Mouse (Mus musculus) hindbrain, embryonic 13.5 days (tissue): ENCODE data around the gene Hist3h2ba. TPM values are rescaled to one million over a fixed set of nuclear protein-coding genes. Genes with fewer than 3 reads are reported as not detected.
A peak's percentile ranks its signal among the peaks of the same experiment; 100 is the strongest.

Experiments used
- ATAC-seq: fragments of 200-750 bp; cut with Nextera tagmentation; 2 replicates; pipeline ENCODE4 v1.8.0; 2017; ENCODE audit warnings: moderate TSS enrichment; ENCODE audit not compliant: low FRiP score
- H3K27ac ChIP-seq: fragments of 300-500 bp; sonication (generic); 2 replicates; pipeline ENCODE4 v1.5.1; 2015; ENCODE audit warnings: inconsistent platforms, mild to moderate bottlenecking, moderate library complexity
- H3K27me3 ChIP-seq: fragments of 300-500 bp; sonication (generic); 2 replicates; pipeline ENCODE4 v1.6.1; 2015; ENCODE audit warnings: mild to moderate bottlenecking, inconsistent platforms
- H3K36me3 ChIP-seq: fragments of 300-500 bp; sonication (generic); 2 replicates; pipeline ENCODE4 v1.6.1; 2015; ENCODE audit warnings: mild to moderate bottlenecking, inconsistent platforms
- H3K4me1 ChIP-seq: fragments of 300-500 bp; sonication (generic); replicated peaks from 2 replicates; pipeline ENCODE4 v1.6.1; 2015; ENCODE audit warnings: inconsistent platforms
- H3K4me2 ChIP-seq: fragments of 300-500 bp; sonication (generic); 2 replicates; pipeline ENCODE4 v1.6.1; 2015; ENCODE audit warnings: inconsistent platforms, mild to moderate bottlenecking, moderate library complexity
- H3K4me3 ChIP-seq: fragments of 300-500 bp; sonication (generic); 2 replicates; pipeline ENCODE4 v1.5.1; 2015; ENCODE audit warnings: mild to moderate bottlenecking, inconsistent platforms
- H3K9ac ChIP-seq: fragments of 300-500 bp; sonication (generic); 2 replicates; pipeline ENCODE4 v1.6.1; 2015; ENCODE audit warnings: mild to moderate bottlenecking, inconsistent platforms
- H3K9me3 ChIP-seq: fragments of 300-500 bp; sonication (generic); 2 replicates; pipeline ENCODE4 v1.6.1; 2016; ENCODE audit warnings: inconsistent platforms
- WGBS: fragments of 180-500 bp; shearing (Covaris S2); methylation state at CpG from one replicate; pipeline ENCODE4 v1.1.7; 2015; 5-methylcytosine and 5-hydroxymethylcytosine counted together
- polyA plus RNA-seq: library from polyadenylated mRNA; unstranded; fragments of >200 nt; fragmentation: Nextera tagmentation; extraction: Ambion mirVana; gene quantifications from 2 replicates; pipeline ENCODE4 v1.2.1, GENCODE M21; 2015

Gene Hist3h2ba
- polyA plus RNA-seq, 1 experiment from 2014 or later = 298 TPM

DNA sequence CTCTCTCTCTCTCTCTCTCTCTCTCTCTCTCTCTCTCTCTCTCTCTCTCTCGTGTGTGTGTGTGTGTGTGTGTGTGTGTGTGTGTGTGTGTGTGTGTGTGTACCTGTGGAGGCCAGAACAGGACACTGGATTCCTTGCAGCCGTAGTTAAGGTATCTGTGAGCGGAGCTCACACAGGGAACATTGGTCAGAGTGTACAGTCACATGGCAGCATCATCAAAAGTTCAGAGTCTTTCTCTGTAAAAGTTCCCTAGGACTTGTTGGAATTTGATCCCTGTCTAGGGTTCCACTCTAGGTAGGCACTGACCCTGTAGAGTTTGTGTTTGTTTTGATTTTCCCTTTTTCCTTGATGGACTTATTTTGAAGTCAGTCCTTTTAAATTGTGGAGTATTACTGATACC lies 22.1 kb upstream of the Hist3h2ba start:
- Histone ChIP-seq H3K4me2 (no peak overlapping the region), H3K4me3 (no peak overlapping the region), H3K27ac (no peak overlapping the region), H3K9me3 (no peaks in the 10 kb centered on the region), H3K36me3 (peaks cover 11% of the 10 kb centered on the region), H3K4me1 (peaks cover 4% of the 10 kb centered on the region; the same call in 1 of the 2 replicates), H3K9ac (no peak overlapping the region), H3K27me3 (no peaks in the 10 kb centered on the region)
- no peak for ATAC-seq
- WGBS = 98% methylated on average over 2 of the region's 3 CpGs

DNA sequence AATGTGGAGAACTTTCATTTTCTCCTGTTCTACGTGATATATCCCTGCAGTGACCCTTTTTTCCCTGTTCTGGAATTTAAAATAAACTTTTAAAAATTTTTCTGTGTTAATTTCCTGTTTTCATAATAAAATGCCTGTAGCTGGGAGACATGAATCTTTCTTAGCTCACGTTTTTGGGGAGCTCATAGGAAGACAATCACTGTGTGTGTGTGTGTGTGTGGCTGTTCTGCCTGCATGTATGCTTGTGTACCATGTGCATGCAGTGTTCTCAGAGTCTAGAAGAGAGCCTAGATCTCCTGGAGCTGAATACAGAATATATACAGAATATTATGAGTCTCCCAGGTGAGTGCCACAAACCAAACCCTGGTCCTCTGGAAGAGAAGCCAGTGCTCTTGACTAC lies 21.7 kb upstream of the Hist3h2ba start:
- 80% methylated on average over 2 of the region's 2 CpGs for WGBS
- H3K27me3 ChIP-seq = no peaks in the 10 kb centered on the region
- no peak overlapping the region for H3K4me2 ChIP-seq
- no peak overlapping the region for H3K4me3 ChIP-seq
- H3K9me3 ChIP-seq = no peaks in the 10 kb centered on the region
- ATAC-seq = no peak
- no peak overlapping the region for H3K27ac ChIP-seq
- peaks cover 15% of the 10 kb centered on the region for H3K36me3 ChIP-seq
- H3K4me1 ChIP-seq = peaks cover 4% of the 10 kb centered on the region; the same call in 1 of the 2 replicates
- no peak overlapping the region for H3K9ac ChIP-seq

DNA sequence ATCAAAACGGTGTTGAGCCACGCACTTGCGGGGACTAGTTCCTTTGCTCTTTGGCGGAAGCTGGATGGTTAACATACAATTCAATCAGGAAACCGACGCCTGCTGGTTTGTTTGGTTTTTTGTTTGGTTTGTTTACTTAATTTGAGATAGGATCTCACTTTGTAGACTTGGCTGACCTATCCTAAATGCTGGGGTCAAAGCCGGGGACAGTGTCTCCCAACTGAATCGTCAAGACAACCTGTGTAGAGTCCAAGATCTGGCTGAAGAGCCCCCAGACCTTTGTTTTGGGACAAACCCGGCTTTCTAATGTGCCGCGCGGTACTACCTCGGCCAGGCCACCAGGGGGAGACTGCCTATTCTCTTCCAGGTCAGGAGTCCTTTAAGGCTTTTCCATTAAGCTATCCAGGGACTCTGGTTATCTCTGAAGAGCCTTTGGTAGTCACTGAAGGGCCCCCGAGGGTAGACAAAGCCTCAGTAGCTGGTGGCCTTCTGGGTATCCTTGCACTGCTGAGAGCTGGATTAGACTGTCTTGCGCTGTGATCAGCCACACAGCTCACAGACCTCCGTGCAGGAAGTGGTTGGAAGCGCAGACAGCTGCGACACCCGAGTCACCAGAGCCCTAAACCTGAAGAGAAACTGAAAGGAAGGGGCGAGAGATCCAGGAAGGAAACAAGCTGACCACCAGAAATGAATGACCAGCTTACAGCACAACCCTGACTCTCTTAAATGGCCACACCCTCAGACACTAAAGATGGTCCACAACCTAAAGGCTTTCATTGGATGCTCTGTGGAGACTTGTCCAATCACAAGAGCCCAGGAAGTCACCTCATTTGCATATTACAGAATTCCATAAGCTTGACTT lies 20.7 kb upstream of the Hist3h2ba start:
- H3K9me3 ChIP-seq = no peaks in the 10 kb centered on the region
- no peak overlapping the region for H3K4me3 ChIP-seq
- H3K9ac ChIP-seq = no peak overlapping the region
- no peaks in the 10 kb centered on the region for H3K27me3 ChIP-seq
- peak overlapping the region; percentile 67 for H3K27ac ChIP-seq
- WGBS = 40% methylated on average over 20 of the region's 20 CpGs
- peak; percentile 52 for ATAC-seq
- peaks cover 25% of the 10 kb centered on the region for H3K36me3 ChIP-seq
- H3K4me2 ChIP-seq = peak overlapping the region; percentile 39
- H3K4me1 ChIP-seq = peaks cover 4% of the 10 kb centered on the region; the same call in 1 of the 2 replicates

DNA sequence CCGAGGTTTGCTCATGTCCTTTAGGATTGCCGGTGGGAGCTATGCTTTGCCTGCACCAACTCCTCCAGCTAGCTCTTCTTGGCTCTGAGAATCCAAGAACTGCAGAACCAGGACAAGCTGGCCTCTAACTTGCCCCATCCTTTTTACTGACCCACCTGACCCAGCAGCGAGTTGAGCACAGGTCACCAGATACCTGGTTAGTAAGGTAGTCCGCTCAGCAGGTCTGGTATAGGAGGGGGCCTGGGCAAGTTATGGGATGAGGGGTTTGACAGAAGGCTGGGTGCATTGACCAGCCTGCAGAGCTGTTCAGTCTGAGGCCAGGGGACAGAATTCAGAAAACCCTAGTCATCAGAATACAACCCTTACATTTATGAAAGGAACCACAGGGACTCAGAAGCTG lies 19.7 kb upstream of the Hist3h2ba start:
- no peak overlapping the region for H3K27ac ChIP-seq
- no peak overlapping the region for H3K4me2 ChIP-seq
- no peaks in the 10 kb centered on the region for H3K9me3 ChIP-seq
- H3K9ac ChIP-seq = no peak overlapping the region
- ATAC-seq = no peak
- peaks cover 4% of the 10 kb centered on the region; the same call in 1 of the 2 replicates for H3K4me1 ChIP-seq
- H3K27me3 ChIP-seq = no peaks in the 10 kb centered on the region
- no peak overlapping the region for H3K4me3 ChIP-seq
- WGBS = 84% methylated on average over 4 of the region's 4 CpGs
- peaks cover 35% of the 10 kb centered on the region for H3K36me3 ChIP-seq

DNA sequence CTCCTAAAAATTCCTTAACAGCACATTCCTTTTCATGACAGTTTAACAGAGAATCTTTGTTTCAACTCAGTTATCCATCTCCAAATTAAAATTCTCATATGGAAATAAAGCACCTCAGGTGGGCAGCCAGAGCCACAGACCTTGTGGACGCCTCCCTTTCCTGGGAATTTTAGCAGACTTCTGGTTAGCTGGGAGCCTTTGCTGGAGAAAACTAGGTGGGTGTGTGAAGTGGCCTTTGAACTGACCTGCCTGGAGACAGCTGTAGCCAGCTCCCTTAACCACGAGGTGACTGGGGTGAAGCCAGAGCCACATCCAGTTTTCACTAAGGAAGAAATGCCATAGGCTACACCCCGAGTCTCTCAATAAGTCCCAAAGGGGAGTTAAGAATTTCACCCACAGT lies 19.1 kb upstream of the Hist3h2ba start:
- no peak for ATAC-seq
- Histone ChIP-seq H3K4me1 (peaks cover 6% of the 10 kb centered on the region; the same call in 1 of the 2 replicates), H3K9ac (no peak overlapping the region), H3K9me3 (no peaks in the 10 kb centered on the region), H3K36me3 (peaks cover 41% of the 10 kb centered on the region), H3K27ac (no peak overlapping the region), H3K4me3 (no peak overlapping the region), H3K4me2 (no peak overlapping the region), H3K27me3 (no peaks in the 10 kb centered on the region)
- 60% methylated on average over 3 of the region's 3 CpGs for WGBS

DNA sequence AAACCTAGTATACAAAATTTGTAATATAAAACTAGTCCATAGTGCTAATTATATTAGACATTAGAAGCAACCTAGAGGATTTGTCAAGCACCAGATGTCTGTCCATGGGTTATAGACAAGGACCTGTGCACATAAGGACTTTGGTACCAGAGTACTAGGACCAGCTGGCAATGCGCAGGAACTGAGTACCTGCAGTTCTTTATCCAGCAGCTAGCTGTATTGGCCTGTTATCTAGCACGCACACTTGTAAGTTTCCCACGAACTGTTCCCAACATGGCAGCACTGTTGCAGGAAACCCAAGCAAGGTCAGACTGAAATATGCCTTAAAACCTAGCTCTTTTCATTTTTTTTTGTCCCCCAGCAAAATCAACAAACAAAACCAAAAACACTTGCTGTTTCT lies 18.5 kb upstream of the Hist3h2ba start:
- Histone ChIP-seq H3K4me2 (no peak overlapping the region), H3K9ac (no peak overlapping the region), H3K9me3 (no peaks in the 10 kb centered on the region), H3K27me3 (no peaks in the 10 kb centered on the region), H3K36me3 (peaks cover 45% of the 10 kb centered on the region), H3K27ac (no peak overlapping the region), H3K4me1 (peaks cover 6% of the 10 kb centered on the region; the same call in 1 of the 2 replicates), H3K4me3 (no peak overlapping the region)
- WGBS = 95% methylated on average over 3 of the region's 3 CpGs
- no peak for ATAC-seq

DNA sequence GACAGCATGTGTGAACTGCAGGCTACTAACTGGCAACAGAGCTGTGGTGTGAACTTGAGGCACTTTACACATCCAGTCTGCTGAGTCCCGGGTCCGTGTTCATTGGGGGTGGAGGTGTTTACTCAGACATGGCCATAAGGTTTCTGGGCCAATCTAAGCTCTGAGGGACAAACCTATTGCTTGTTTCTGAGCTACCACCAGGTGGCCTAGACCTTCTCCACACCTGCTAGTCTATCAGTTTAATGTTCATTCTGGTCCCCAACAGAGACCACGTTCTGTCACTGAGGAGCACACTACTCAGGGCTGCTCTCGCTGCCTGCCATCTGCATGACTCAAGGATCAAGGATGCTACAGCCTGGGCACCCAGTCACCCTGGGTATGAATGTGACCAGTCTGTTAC lies 17.1 kb upstream of the Hist3h2ba start:
- H3K4me2 ChIP-seq = no peak overlapping the region
- WGBS = 82% methylated on average over 4 of the region's 4 CpGs
- H3K27me3 ChIP-seq = no peaks in the 10 kb centered on the region
- no peak overlapping the region for H3K4me3 ChIP-seq
- no peaks in the 10 kb centered on the region for H3K9me3 ChIP-seq
- H3K27ac ChIP-seq = peak overlapping the region; percentile 23; the same call in 1 of the 2 replicates
- H3K4me1 ChIP-seq = peaks cover 18% of the 10 kb centered on the region
- H3K36me3 ChIP-seq = peaks cover 57% of the 10 kb centered on the region
- no peak; the same call in 1 of the 2 replicates for ATAC-seq
- 0 out of 2 replicates have a peak overlapping the region, but pooled peaks have one; percentile 24 for H3K9ac ChIP-seq

DNA sequence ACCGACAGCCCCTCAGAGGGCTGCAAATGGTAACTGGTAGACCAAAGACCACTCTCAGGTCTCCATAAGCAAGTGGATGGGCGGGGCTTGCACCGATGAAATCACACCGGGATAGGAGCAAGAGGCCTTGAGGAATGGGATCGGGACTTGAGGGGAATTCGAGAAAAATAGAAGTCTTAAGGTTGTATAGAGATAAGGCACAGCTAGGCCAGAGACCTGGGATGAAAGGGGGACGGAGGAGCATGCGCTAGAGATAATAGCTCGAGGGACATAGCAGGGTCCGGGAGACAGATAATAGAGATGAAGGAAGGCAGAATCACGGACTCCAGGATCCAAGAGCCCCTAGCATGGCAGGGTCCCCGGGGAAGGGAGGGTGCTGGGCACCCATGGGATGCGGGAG lies 10.8 kb upstream of the Hist3h2ba start:
- peak overlapping the region; percentile 95 for H3K4me2 ChIP-seq
- H3K36me3 ChIP-seq = peaks cover 39% of the 10 kb centered on the region
- no peaks in the 10 kb centered on the region for H3K9me3 ChIP-seq
- peak overlapping the region; percentile 92 for H3K27ac ChIP-seq
- peaks cover 34% of the 10 kb centered on the region for H3K4me1 ChIP-seq
- H3K9ac ChIP-seq = peak overlapping the region; percentile 99
- H3K4me3 ChIP-seq = peak overlapping the region; percentile 96
- 2% methylated on average over 13 of the region's 13 CpGs for WGBS
- ATAC-seq = peak; percentile 9; the same call in 1 of the 2 replicates
- no peaks in the 10 kb centered on the region for H3K27me3 ChIP-seq

DNA sequence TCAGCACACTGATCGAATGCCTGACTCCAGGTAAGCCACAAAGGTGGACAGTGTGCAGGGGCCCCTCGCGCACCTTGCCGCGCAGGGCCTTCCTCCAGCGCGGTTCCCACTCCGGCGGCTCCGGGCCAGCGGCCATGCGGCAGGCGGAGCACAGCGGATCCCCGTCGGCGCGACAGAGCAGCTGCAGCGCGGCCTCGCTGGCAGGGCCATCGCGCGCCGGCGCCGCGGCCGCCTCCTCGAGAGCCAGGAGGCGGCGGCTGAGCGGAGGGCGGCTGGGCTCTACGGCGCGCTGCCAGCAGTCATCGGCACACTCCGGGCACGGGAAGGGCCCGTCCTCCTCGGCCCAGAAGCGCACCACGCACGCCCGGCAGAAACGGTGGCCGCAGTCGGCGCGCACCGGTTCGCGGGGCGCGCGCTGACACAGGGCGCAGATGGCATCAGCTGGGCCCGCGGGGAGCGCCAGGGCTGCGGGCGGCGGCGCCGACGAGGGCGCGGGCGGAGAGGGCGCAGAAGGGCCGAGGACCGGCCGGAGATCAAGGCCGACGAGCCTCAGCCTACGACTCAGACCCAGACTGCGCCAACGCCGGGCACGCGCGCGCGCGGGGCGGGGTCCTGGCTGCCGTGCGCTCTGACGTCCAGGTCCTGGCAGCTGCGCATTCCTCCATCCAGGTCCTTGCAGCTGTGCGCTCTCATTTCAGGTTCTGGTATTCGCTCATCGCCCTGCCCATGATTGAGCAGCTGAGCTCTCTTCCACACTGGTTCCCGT lies 10.2 kb upstream of the Hist3h2ba start, which contains the start of gene Rnf187:
TSS of gene Rnf187 (minus strand) at position 595 of the 766 bp plus-strand sequence.
- peak within 1 kb of the TSS; percentile 92 for H3K27ac ChIP-seq
- H3K4me1 ChIP-seq = peaks cover 34% of the 10 kb centered on the region
- H3K9me3 ChIP-seq = no peaks in the 10 kb centered on the region
- peak; percentile 96 for ATAC-seq
- peak within 1 kb of the TSS; percentile 96 for H3K4me3 ChIP-seq
- H3K27me3 ChIP-seq = no peaks in the 10 kb centered on the region
- H3K9ac ChIP-seq = peak within 1 kb of the TSS; percentile 99
- peak within 1 kb of the TSS; percentile 95 for H3K4me2 ChIP-seq
- under 1% methylated on average over 62 of the region's 95 CpGs for WGBS
- peaks cover 33% of the 10 kb centered on the region for H3K36me3 ChIP-seq

DNA sequence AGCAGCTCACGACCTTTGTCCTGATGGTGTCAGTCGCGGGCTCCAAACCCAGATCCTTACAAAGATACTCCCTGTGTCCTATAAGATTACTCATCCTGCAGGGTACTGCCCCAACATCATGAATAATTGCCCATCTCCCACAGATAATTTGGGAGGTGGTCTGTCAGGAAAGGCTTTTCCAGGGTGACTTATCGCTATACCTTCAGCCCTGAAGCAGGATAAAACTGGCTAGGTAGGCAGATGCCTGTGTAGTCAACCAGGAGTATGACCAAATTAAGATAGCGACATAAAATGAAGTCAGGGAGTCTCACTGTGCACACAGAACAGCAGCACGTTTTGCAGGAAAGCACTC lies 9.7 kb upstream of the Hist3h2ba start:
- H3K4me2 ChIP-seq = peak overlapping the region; percentile 95
- peak overlapping the region; percentile 92 for H3K27ac ChIP-seq
- ATAC-seq = peak; percentile 72; the same call in 1 of the 2 replicates
- H3K4me1 ChIP-seq = peaks cover 34% of the 10 kb centered on the region
- no peaks in the 10 kb centered on the region for H3K9me3 ChIP-seq
- 16% methylated on average over 6 of the region's 6 CpGs for WGBS
- H3K4me3 ChIP-seq = peak overlapping the region; percentile 96
- H3K27me3 ChIP-seq = no peaks in the 10 kb centered on the region
- peaks cover 27% of the 10 kb centered on the region for H3K36me3 ChIP-seq
- peak overlapping the region; percentile 99 for H3K9ac ChIP-seq

DNA sequence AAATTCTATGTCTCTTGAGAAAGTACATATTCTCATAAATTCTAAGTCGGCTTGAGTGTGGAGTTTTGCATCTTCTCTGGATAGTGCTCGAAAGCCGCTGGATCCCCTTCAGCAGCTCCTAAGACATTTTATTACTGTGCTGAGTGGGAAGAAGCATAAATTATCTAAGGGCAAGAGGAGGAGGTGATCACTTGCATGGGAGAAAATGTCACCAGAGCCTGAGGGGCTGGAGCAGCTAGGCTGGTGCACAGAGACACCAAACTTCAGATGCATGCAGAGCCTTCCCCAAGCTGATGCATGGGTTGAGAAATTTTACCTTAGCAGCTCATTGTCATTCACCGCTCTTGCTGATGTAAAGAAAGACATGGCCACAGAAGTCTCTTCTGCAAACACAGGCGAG lies 4.6 kb upstream of the Hist3h2ba start:
- 84% methylated on average over 5 of the region's 5 CpGs for WGBS
- H3K9ac ChIP-seq = no peak overlapping the region
- ATAC-seq = no peak

DNA sequence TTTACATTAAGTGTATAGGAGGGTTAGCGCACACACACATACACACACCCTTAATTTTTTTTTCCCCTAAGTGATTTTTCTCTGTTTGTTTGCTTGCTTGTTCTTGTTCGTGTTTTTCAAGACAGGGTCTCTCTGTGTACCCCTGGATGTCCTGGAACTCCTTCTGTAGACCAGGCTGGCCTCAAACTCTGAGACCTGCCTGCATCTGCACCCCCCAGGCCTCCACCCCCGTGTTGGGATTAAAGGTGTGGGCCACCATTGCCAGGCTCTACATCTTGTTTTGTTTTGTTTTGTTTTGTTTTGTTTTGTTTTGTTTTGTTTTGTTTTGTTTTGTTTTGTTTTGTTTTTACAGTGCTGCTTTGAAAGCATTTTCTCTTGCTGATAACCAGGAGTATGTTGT lies 1.4 kb upstream of the Hist3h2ba start:
- peaks cover 30% of the 10 kb centered on the region for H3K4me1 ChIP-seq
- peak overlapping the region; percentile 100 for H3K27ac ChIP-seq
- H3K9ac ChIP-seq = peak overlapping the region; percentile 78
- peak overlapping the region; percentile 64 for H3K4me3 ChIP-seq
- 85% methylated on average over 3 of the region's 3 CpGs for WGBS
- ATAC-seq = no peak
- H3K36me3 ChIP-seq = no peaks in the 10 kb centered on the region
- H3K27me3 ChIP-seq = peaks cover 4% of the 10 kb centered on the region; the same call in 1 of the 2 replicates
- H3K4me2 ChIP-seq = peak overlapping the region; percentile 59
- H3K9me3 ChIP-seq = no peaks in the 10 kb centered on the region

More for the DNA sequence above, 4.6 kb upstream of the Hist3h2ba start:
- no peak overlapping the region for H3K4me3 ChIP-seq
- no peak overlapping the region for H3K27ac ChIP-seq
- H3K27me3 ChIP-seq = peaks cover 4% of the 10 kb centered on the region; the same call in 1 of the 2 replicates
- H3K36me3 ChIP-seq = no peaks in the 10 kb centered on the region
- H3K9me3 ChIP-seq = no peaks in the 10 kb centered on the region
- no peak overlapping the region for H3K4me2 ChIP-seq
- peaks cover 18% of the 10 kb centered on the region; the same call in 1 of the 2 replicates for H3K4me1 ChIP-seq
